Mouse (Mus musculus): ENCODE results near the gene Zfp385a.

DNA sequence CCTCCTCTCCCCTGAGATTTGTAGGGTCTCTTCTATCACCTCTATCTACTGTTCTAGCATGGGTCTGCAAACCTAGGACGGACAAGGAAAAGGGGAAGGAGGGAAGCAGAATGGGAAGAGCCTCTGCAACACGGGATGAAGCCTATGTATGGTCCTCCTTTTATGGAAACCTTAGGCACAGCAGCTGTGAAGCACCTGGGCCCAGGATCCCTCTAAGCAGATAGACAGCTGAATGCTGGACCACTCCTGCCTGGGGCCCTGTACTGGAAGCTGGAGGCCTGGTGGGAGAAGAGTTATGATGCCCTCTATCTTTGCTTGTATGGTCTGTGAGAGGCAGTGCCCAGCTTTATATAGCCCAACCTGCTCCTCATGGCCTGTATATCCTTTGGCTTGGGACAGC, 39.3 kb downstream of the Zfp385a start:
- TF ChIP-seq POLR2A (IDR thresholded peaks at IDR 0.05; ENCODE audit: low read depth, low read length) (no peak), CTCF (IDR thresholded peaks at IDR 0.05; ENCODE audit: borderline replicate concordance, insufficient read depth, low read length) (no peak)

Measured in embryonic fibroblast, embryonic 13.5 days (primary cell).